Mouse (Mus musculus) inflammation-experienced regulatory T-cells (primary cell): ENCODE data around the gene Recql5. TPM values are rescaled to one million over a fixed set of nuclear protein-coding genes. Genes with fewer than 3 reads are reported as not detected.

Experiments used
- polyA plus RNA-seq, 2 experiments: library from polyadenylated mRNA; unstranded; fragments of 100-300 nt; shearing (Covaris generic); gene quantifications; one replicate each; pipeline ENCODE4 v1.2.1; 2017

The Recql5 gene
- 10 to 100 TPM; 18.1 to 21.6 TPM for polyA plus RNA-seq

DNA sequence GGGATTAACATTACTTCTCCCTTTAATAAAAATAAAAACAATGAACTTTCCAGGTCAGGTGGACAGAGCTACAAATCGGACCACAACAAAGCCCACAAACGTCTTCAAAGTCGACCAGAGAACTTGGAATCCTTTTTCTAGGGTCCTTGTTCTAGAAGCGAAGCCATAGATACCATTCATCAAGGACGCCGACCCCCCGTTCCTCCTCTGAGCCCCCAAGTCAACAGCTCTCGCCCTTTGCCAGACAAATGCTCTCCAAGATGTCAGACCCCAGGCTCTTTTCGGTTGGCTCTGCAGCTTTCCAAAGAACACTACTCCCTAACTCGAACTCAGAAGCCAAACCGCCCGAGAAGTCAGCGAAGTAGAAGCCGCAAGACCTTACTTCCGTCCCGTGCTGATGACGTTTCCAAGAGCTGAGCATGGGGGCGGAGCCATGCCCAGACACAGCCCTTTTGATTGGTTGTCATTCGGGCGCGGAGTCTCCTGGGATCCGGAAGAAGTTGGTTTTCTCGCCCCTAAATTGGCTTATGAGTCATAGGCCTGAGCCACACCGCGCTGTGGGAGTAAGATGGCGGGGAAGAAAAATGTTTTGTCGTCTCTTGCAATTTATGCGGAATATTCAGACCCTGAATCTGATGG is at the start of gene Recql5, which contains the start of gene Sap30bp:
Gene Recql5 (minus strand): TSS at position 370 of the 639 bp plus-strand sequence.
Gene Sap30bp (plus strand): TSS at position 175 of the 639 bp plus-strand sequence.

DNA sequence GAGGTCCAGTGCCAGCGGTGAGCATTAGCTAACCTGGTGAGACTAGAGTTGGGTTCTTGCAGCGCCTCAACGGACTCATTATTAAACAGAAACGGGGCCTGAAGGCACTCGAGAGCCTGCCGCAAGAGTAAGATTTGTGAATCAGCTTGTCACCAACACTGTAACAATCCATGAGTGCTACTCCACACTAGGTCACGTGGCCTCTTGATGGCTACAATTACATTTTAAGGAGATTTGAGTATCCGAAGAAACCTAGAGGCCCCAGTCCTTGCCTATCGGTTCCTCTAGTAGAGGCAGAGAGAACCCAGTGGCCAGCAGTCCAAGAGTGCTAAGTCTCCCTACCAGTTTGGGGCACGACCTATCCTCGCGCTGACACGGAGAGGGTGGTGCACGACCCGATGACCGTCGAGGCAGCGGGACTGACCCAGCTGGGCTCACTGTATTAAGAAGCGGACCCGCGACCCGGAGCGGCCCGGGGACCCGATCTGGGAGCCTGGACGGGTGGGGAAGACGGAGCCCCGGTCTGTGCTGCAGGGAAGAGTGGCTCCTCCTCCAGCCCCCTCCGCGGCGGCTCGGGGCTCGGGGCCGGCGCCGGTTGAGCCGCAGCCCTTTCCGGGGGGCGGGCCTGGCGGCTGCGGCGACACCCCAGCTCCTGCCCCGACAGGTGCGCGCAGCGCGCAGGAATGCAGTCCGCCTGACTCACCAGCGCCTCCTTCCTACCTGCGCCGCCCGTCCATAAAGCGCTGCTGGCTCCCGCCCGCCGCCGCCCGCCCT is 41.2 kb upstream of the Recql5 start, which contains the start of gene Itgb4:
Gene Itgb4 (plus strand): TSS at position 401 of the 774 bp plus-strand sequence.

DNA sequence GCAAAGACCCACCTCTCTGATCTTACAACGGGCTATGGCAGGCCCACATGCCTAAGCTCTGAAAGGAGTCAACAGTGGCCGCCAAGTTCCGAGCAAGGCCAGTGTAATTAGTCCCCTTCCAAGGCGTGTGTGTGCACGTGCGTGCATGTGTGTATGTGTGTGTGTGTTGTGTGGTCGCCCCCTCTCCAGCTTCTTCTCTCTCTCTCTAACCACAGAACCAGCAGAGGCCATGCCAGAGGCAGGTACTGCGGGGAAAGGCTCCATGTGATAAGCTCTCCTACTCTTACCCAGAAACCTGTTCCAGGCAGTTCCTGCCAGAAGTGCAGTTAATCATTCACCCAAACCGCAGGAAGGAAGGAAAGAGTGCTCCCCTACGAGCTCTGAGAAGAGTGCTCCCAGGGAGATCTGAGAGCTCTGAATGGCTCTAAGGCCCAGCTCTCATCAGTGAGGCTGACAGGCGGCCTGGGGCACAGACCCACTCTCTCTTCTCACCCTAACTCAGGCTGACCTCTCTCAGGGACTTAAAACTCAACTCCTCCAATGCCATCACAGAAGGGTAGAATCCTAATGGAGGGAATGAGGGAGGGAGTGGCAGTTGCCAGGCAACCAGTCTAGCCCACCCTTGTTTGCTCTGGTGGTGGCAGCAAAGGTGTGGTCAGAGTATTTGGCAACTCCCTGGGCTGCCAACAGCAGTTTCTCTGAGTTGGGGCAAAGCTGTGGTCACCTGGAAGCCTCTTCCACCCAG is 21.5 kb downstream of the Recql5 start, which contains the start of gene Smim6:
Gene Smim6 (plus strand): TSS at position 386 of the 745 bp plus-strand sequence.

DNA sequence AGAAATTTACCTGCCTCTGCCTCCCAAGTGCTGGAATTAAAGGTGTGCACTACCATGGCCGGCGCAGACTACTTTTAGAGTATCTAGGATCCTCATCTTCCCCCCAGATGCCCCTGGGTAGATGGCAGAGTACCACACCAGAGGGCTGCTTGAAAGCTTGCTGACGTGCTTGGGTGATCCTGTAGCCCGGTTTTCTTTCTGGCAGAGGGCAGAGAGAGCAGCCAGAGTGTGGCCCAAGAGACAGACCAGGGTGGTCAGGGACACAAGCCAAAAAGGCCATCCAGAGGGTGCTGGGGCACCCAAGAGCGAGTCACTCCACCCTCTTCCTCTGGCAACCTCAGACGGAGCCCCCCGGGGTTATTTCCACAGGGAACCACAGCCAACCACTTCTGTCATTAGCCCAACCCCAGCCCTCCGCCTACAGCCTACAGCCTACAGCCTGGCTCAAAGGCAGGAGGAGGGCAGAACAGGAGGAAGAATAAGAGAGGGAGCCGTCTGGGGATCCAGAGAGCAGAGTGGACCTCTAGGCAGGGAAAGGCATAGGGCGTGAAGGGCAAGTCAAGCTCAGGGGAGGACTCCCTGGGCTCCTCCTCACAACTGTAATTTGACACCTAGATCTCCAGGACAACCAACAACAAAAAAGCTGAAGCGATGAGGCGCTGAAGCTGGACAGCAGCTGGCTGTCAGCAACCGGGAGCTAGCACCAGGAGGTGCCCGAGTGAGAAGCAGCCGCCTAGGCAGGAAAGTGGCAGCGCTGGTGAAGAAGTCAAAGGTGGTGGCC is 33.6 kb downstream of the Recql5 start, which contains the start of gene Smim5:
Gene Smim5 (plus strand): TSS at position 481 of the 781 bp plus-strand sequence.

DNA sequence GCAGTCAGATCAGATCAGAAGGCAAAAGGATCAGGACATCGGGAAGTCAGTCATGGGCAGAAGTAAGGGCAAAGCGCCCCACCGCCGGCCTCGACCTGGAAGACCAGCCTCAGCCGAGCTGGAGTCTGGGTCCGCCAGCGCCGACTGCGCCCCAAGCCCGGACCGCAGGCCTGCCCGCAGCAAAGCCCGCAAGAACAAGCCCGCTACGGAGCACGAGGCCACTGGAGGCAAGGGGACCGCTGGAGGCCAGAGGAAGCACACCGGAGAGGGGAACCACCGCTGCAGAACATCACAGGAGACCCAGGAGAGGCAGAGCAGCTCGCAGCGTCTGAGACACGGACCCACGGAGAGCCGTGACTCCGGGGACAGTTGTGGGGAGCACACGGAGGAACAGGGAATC is 74.9 kb downstream of the Recql5 start, which contains the start of gene Myo15b:
Gene Myo15b (plus strand): TSS at position 53 of the 400 bp plus-strand sequence.

Other genes with a start within 250 kb of the Recql5 start
- 100 to 1,000 TPM; 209 to 232 TPM for gene Grb2, start 224.9 kb downstream of the Recql5 start, polyA plus RNA-seq
- gene Tmem94, start 168.0 kb downstream of the Recql5 start, polyA plus RNA-seq = 10 to 100 TPM; 22.2 to 29.1 TPM
- gene Caskin2, start 119.8 kb downstream of the Recql5 start, polyA plus RNA-seq = 1 to 10 TPM; 2.1 to 3.1 TPM
- gene Tsen54, start 118.8 kb downstream of the Recql5 start, polyA plus RNA-seq = 10 to 100 TPM; 43.0 to 53.7 TPM
- gene Llgl2, start 109.4 kb downstream of the Recql5 start, polyA plus RNA-seq = 10 to 100 TPM; 34.4 to 36.9 TPM
- gene Myo15b, start 75.1 kb downstream of the Recql5 start, polyA plus RNA-seq = 1 to 10 TPM in 1 of 2 experiments, under 1 TPM in 1; 0.55 to 7.5 TPM
- gene Smim5, start 33.5 kb downstream of the Recql5 start, polyA plus RNA-seq = 1 to 10 TPM in 1 of 2 experiments, under 1 TPM in 1; 0.68 to 1.2 TPM
- gene Smim6, start 21.5 kb downstream of the Recql5 start, polyA plus RNA-seq = 1 to 10 TPM; 1.7 to 2.2 TPM
- 10 to 100 TPM; 35.4 to 35.8 TPM for gene Sap30bp, start 195 bp downstream of the Recql5 start, polyA plus RNA-seq
- under 1 TPM; 0.23 to 0.36 TPM for gene Itgb4, start 41.2 kb upstream of the Recql5 start, polyA plus RNA-seq
- 10 to 100 TPM; 26.3 to 33.0 TPM for gene Galk1, start 79.2 kb upstream of the Recql5 start, polyA plus RNA-seq
- gene H3f3b, start 94.5 kb upstream of the Recql5 start, polyA plus RNA-seq = 1,000 to 10,000 TPM; 1,305 to 1,440 TPM
- gene Unk, start 96.8 kb upstream of the Recql5 start, polyA plus RNA-seq = 10 to 100 TPM; 38.7 to 59.1 TPM
- gene Unc13d, start 144.5 kb upstream of the Recql5 start, polyA plus RNA-seq = 100 to 1,000 TPM; 140 to 162 TPM
- 100 to 1,000 TPM; 179 to 187 TPM for gene Wbp2, start 153.5 kb upstream of the Recql5 start, polyA plus RNA-seq
- gene Trim47, start 193.7 kb upstream of the Recql5 start, polyA plus RNA-seq = under 1 TPM in 1 of 2 experiments, not detected in 1; 0.89 TPM
- 10 to 100 TPM; 18.8 to 28.5 TPM for gene Trim65, start 197.7 kb upstream of the Recql5 start, polyA plus RNA-seq
- 10 to 100 TPM; 73.7 to 79.0 TPM for gene Mrpl38, start 205.4 kb upstream of the Recql5 start, polyA plus RNA-seq
- 10 to 100 TPM; 11.2 to 13.4 TPM for gene Fbf1, start 234.7 kb upstream of the Recql5 start, polyA plus RNA-seq